Mouse (Mus musculus): ENCODE results near the gene 1700020N01Rik.

The 1700020N01Rik gene

GRCm38 (mm10) chr10:21605011-21605571 lies 12.1 kb downstream of the 1700020N01Rik start:
- DNase-seq = no peak

DNA sequence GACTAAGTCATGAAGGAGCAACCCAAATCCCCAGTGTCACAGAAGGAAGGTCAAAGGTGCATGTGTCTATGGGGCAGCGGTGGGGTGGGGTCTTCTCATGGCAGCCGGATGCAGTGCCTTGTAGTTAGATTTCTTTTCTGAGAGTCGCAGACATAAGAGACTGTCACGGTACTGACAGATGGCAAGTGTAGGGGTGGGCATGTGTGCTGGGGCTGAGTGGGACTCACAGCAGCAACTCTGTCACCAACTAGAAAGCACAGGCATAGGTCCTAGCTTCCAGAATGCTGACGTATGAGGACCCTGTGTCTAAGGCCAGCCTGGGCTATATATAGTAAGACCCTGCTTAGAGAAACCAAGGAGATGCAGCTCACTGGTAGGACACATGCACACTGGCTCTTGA lies 12.7 kb downstream of the 1700020N01Rik start:
- no peak for DNase-seq

DNA sequence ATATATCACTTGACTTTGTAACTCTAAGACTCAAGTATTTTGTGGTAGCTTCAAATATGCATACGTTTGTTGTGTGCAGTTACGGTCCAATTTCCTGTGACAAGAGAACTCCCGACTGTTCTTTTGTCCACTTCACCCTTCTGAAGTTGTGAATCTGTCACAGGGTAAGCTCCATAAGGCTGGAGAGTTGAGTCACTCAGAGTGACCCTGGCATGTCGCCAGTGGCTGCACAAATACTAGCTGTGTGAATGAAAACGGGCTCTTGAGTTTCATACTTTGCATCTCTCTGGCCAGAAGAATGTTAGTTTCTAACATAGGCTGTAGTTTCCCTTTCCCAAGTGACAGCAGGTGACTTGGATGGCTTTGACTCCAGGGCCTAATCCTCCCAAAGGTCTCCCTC lies 14.0 kb downstream of the 1700020N01Rik start:
- DNase-seq = no peak

DNA sequence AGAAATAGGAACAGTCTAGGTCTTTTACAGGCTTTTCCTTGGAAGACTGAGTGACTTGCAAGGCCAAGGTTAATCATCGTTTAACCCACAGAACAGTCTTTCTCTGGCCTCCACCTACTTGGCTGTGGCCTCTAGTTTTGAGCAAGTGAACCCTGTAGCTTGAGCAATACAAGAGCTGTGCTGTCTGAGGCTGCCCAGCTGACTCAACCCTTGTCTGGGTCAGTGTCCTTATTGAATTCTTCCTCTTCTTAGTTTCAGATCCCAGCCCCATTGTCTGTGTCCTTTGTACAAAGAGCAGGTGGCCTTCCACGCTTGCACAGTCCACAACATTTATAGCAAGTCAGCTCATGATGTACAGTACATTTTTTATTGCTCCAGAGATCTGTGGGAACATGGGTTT lies 16.6 kb downstream of the 1700020N01Rik start:
- no peak for DNase-seq

DNA sequence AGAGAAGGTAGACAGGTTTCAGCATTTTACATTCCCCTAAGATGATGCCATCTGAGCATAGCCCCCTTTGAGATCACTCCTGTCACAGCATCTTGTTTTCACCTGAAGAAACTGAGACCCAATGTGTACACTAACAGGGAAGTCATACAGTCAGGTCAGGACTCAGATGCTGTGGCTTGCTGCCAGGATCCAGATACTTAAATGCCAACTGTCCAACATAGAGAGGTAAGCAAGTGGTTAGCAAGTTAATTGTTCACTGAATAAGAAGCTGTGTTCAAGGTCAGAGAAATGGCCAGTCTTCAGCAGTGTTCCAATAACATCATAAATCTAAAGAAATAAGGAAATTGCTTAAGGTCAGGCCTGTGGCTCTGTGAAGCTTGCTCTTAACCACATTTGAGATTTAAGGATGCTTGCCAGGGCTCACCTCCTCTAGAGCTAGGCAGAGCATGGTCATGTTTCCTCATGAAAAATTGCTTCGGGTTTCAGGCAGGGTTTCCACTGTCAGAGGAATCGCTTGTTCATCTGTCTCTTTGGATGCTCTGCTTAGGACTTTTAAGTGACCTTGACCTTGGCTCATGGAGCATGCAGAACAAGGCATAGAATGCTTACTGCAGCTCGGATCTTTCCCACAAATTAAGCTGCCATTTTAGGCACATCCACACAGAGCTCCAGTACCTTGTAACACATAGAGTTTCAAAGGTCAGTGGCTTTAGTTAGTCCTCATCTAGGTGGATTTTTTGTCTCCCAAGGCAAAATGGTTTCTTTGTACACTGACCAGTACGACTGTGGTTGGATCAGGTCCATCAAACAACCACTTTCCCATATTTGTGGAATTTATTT lies 20.3 kb downstream of the 1700020N01Rik start:
- DNase-seq = no peak

GRCm38 (mm10) chr10:21614520-21614919 lies 21.6 kb downstream of the 1700020N01Rik start:
- no peak for DNase-seq

DNA sequence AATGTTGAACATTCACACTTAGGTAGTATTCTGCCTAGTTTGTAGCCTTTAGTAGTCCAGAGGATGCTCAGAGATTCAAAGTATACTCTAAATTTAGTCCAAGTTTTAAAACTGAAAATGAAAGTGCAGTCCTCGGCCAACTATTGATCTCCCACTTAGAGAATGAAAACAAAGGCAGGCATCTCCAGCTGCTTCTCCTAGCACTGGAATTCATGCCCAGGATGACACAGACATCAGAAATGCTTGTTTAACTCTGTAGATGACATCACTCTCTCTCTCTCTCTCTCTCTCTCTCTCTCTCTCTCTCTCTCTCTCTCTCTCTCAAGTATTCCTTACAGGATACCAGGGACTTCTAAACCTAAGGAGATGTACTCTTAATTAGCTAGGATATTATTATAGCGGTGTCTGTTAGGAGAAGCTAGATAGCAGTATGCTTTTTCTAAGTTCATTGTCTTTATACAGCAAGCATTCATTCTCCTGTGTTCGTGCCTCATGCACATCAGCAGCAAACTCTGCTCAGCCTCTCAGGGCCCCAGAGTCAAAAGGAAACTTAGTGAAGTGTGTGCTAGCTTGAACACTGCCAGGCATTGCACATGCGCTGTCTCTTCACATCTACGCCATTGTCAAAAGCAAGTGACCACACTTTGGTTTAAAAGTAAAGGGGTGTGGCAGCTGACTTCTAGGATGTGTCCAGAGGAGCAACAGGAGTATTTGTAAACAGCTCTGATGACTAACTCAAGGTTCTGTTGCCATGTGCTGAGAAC lies 26.0 kb downstream of the 1700020N01Rik start:
- DNase-seq = no peak

DNA sequence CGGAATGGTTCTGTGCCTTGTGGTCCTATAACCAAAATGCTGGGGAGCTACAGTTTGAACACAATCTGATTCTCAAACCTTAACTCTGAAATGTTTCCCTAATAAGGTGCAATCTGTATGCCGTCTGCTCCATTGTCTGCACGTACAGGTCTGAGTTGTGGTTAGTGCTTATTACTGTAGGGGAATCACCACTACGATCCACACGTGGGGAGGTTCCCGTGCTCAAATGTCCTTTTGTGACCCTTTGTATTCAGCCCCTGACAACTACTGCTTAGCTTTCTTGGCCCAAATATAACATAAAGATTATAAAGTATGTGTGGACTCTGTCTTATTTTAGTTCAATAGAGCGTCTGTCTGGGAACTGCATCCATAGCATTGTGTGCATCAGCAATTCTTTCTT lies 29.1 kb downstream of the 1700020N01Rik start:
- no peak for DNase-seq

DNA sequence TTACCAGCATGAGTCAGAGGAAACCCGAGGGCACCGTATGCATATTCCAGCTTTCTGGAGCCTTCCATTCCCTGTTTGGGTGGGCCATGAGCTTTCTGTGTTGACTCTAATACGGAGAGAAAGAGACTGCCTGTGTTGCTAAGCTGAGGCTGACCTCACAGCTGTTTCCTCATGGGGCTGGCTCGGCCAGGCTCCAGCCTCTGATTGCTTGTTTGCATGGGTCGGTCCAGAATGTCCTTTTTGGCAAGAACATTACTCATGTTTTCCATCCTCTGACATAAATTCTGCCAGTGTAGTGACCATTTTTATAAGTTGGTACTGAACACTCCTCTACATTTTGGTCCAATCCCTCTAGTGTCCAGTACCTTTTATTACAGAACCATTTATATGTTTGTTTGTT lies 35.6 kb downstream of the 1700020N01Rik start:
- no peak for DNase-seq

- DNase-seq = no peak
Observed at GRCm38 (mm10) chr10:21629031-21629740, 36.2 kb downstream of the 1700020N01Rik start.

GRCm38 (mm10) chr10:21631481-21631880 lies 38.5 kb downstream of the 1700020N01Rik start:
- no peak for DNase-seq

GRCm38 (mm10) chr10:21632687-21633086 lies 39.7 kb downstream of the 1700020N01Rik start:
- no peak for DNase-seq

GRCm38 (mm10) chr10:21635988-21636710 lies 43.2 kb downstream of the 1700020N01Rik start:
- DNase-seq = no peak

DNA sequence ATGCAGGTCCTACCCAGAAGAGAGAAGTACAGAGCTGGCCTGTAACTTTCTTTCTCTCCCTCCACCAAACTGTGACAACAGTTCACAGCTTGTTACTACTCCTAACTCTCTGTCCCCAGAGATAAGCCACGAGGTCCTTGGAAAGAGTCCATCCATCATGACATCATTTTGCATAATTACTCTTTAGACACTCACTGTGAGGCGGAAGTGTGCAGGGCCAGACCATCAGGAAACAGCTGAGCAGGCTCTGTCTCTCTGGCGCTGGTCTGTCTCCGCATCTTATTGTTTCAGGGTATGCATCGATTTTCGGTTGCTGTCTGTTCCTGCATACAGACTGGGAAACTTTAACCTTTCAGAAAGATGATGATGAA lies 43.8 kb downstream of the 1700020N01Rik start:
- no peak for DNase-seq

DNA sequence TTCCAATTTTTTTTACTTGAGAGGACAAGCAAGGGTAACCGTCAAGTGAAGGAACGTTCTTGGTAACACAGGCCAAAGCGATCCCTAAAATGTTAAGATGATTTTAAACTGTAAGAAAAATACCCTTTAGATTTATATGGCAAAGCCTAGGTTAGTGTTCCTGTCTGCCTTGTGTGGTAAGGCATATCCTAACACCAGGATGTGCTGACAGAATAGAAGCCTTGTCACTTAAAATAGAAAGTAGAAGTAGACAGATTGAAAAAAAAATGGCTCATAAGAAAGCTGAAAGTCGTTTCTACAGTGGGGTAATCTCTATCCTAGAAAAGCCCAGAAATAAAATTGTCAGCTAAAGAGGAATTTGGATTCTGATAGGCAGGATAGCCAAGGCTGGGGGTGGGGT lies 58.4 kb downstream of the 1700020N01Rik start:
- DNase-seq = no peak

- DNase-seq = no peak
Observed at GRCm38 (mm10) chr10:21652426-21653345, 59.7 kb downstream of the 1700020N01Rik start.

DNA sequence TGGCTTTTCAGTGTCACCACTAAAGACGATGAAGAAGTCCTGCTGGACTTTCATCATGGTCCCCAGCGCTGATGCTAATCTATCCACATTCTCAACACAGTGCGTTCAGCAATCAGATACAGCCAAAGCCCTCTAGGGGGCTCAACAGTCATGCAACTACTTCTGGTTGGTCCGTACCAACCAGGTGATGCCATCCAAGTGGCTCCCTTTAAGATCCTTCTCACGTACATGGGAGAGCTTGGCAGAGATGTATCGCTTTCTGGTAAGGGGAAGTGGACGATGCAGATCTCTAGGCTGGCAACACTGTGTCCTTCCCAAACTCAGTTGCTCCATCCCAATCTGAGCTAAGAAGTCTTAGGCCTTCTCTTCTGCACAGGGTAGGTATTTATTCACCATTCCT lies 60.5 kb downstream of the 1700020N01Rik start:
- DNase-seq = no peak

DNA sequence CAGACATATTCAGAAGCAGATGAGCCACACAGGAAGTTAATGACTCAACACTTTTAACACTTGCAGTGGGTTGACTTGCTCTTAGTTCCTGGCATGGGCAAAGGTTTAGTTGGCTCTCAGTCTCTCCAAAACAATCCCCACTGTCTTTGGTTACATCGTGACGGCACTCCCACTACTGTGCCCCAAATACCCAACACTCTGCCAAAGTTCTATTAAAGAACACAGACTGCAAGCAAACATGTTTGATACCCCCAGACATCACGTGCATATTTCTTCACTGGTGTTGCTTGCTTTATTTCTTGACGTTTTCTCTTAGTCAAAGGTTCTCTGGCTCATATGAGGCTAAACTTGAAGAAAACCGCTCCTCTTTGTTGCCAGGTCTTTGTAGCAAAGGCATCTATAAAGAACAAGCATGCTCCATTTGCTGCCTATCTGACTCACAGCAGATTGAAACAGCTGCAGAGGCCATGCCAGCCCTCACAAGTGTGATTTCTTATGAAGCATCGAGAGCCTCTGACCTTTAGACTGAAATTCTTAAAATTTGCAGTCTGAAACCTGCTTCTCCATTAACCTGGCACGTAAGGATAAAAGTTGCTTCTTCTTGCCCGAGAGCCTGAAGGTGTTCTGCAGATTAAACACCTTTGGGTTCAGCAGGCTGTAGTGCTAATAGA lies 66.8 kb downstream of the 1700020N01Rik start:
- DNase-seq = no peak

DNA sequence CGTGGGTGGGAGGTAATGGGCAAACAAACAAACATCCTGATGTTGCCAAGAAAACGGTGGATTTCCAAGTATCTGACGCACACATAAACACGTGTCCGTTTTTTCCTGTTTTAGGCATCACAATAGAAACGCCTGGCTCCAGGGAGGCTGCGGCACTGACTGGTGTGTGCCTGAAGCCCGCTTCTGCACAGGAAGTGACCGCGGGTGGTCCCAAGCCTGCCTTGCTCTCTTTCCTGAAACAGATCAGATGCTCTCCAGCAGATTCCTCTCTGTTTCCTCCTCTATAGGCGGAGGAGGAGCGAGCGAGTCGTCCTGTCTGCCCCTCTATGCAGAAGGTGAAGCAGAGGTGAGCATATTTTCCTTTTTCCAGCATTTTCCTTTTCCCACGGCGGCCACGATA lies 76.0 kb downstream of the 1700020N01Rik start:
- DNase-seq = no peak

GRCm38 (mm10) chr10:21669750-21670161 lies 76.8 kb downstream of the 1700020N01Rik start:
- DNase-seq = no peak

GRCm38 (mm10) chr10:21670168-21670567 lies 77.2 kb downstream of the 1700020N01Rik start:
- no peak for DNase-seq

Data from retina, postnatal 1 day (tissue).